Mouse (Mus musculus) urinary bladder, postnatal 10 days (tissue): ENCODE measurements around the gene Ccdc106.

Source experiments
- DNase-seq: peaks from one replicate; pipeline ENCODE4 v3.0.0; 2022; ENCODE audit warnings: low spot score

Ccdc106 gene

DNA sequence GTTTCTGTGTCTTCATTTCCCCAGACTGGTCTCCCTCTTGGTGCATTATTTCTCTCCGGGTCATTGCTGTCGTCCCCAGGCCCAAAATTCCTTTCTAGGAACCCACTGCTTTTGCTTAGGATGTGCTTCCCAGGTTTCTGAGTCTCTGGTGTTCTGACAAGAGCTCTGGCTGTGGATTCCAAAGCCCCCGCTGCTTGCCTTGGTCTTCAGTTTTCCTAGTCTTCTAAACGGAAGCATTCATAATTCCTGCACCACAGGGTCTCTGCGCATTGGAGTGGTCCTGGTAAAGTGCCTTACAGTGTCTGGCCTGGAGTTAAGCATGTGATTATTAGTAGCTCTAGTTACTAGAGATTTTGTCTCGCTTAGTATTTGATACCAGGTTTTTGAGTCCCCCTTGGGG lies 60.5 kb downstream of the Ccdc106 start:
- no peak for DNase-seq

DNA sequence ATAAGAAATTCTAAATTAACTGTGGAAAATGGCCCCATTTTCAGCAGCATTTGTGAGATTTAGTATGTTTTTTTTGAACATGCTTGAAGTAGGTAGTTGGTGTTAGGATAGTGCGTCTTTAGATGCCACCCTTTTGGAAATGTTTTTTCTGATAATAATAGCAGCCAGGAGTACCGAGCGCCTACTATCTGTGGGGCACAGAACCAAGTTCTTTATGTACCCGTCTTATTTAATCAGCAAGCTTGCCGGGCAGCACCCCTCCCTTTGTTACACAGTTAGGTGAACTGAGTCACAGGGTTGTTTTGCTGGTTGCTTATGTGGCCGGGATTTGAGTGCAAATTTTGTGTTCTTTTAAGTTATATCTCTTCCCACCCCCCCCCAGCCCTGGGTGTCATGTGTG lies 60.9 kb downstream of the Ccdc106 start:
- no peak for DNase-seq

DNA sequence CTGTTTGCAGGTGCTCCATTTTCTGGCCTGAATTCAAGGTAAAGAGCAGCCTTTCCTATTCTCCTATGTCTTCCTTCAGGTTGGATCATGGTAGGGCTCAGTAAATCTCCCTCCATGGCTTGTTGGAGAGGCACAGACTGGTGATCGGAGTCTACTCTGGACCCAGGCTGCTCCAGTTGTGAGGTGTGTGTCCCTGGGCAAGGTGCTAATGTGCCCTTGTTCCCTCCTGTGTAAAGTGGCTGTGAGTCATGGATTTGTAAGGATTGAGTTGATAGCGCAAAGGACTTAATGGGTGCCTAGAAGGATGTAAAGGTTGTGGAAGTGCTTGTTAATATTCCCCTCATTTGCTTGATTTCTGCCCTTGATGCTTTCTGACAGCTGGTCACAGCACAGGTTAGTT lies 61.6 kb downstream of the Ccdc106 start:
- no peak for DNase-seq

DNA sequence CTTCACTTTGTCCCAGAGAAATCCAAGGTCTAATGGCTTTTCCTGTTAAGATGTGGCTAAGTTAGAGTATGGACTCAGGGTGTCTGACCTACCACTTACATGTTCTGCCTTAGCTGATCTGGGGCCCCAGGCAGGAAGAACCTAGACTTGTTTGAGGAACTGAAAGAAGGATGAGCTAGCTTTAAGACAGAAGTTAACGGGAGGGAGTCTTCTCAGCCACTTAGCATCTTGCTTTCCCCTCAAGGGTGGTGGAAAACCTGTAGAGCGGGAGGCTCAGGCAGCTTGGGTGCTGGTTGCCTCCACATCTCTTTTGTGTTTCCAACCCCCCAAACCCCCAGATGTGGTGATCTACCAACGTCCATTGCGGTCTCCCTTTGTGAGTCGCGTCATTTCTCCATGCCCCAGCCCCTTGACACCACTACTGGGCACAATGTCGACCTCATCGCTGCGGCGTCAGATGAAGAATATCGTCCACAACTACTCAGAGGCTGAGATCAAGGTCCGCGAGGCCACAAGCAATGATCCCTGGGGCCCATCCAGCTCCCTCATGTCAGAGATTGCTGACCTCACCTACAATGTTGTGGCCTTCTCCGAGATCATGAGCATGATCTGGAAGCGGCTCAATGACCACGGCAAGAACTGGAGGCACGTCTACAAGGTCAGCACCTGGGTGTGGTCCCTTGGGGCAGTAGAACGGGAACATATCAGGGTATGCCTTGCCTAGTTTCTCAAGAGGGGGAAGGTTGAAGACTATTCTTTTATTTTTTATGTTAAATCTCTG lies 63.2 kb downstream of the Ccdc106 start:
- no peak for DNase-seq

DNA sequence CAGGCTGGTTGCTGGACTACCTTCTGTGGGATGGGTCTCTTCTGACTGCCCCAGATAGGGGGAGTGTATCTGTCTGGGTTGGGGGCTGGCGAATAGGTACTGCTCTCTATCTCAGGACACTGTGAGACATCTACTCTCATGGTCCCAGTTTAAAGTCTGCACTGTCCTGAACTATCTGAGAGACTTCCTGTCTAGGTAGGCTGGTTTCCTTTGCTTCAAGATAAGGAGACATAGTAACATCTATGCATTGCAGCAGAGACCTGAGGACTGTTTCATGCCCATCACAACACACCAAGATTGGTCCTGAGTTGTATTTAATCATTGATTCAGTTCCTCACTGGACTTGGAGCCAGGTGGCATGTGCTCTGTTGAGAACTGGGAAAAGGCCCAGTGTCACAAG lies 65.2 kb downstream of the Ccdc106 start:
- DNase-seq, result no peak

DNA sequence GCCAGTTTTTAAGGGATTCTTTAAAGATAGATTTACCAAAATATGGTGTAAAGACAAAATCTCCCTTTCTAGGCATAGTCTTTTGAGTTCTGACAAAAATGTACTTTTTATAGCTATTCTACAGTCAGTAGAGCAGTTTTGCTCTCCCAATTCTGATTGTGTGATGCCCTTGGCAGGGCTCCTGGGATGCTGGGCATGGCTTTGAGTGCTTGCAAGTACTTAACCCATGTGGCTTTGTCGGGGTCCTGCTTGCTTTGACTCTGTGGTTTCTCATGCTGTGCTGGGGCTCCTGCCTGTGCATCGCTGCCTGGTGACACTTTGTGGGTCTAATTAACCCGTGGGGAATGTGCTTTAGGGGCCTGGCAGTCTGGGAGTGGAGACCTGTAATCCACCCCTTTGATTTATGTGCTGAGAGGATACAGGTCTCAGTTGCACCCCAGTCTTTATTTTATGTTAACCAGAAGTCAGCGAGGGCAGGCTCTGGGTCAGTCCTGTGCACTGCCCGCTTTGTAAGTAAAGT lies 66.6 kb downstream of the Ccdc106 start:
- no peak for DNase-seq

DNA sequence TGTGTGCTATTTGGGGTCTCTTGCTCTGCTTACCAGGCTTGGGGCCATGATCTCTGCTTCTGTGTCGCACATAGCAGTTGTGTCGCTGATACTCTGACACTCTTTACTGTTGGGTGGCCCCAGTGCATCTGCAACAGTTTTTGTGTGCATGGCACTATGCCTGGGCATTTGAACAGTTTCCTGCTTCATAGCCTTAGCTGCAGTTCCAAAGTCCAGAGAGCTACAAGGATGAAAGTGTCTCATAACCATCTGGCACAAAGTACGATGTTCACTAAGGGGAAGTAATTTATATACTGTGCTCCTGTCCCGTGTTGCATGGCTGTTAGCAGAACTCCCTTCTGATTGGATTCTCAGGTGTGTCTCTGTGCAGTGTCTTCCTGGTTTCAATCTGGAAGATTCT lies 67.5 kb downstream of the Ccdc106 start:
- no peak for DNase-seq

DNA sequence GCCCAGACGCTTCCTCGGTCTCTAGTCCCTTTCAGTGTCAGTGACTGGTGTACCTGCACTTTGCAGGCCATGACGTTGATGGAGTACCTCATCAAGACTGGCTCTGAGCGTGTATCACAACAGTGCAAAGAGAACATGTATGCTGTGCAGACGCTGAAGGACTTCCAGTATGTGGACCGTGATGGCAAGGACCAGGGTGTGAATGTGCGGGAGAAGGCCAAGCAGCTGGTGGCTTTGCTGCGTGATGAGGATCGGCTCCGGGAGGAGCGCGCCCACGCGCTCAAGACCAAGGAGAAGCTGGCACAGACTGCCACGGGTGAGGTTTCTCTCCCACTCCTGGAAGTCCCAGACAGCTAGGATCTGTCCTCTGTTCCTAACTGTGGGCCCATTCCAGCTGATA lies 69.5 kb downstream of the Ccdc106 start:
- no peak for DNase-seq

DNA sequence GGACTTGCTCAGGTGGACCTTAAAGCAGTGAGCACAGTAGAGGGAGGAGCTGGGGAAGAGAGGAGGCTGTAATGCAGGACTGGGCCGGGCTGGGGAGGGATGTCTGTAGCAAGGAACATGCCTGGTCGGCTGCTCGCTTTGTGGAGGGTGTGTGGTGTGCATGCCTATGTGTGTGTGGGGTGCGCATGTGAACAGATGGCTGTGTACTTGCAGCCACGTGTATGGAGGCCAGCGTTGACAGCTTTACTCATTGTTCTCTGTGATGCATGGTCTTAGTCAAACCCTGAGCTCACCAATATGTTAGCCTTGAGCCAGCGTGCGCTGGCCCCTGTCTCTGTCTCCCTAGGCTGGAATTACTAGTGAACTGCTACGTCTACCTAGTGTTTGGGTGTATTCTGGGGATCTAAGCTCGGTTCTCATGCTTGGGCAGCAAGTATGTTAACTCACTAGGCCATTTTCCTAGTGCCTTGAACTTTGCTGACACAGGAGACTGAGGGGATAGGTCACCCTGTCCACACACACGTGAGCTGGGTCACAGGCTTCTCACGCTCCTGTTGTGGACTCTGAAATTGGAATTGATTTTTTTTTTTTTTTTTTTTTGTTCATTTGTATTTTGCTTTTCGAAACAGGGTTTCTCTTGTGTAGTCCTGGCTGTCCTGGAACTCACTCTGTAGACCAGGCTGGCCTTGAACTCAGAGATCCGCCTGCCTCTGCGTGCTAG lies 70.8 kb downstream of the Ccdc106 start:
- DNase-seq, result no peak

DNA sequence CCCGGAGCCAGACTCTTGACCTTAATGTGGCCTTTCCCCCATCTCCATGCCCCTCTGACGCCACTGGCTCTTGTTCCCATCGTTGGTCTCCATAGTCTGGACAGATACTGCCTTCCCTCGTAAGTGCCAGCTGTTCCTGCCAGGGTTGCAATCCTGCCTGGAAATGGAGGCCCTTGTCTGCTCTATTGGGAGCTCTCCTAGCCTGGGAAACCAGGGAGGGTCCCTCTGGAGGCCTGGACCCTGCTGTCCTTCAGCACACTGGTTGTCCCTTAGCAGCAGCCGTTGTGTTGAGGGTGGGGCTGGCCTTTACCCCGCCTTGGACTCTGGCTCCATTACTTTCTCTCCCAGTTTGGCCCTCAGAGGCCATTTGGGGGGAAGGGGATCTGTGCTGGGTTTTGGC lies 72.0 kb downstream of the Ccdc106 start:
- no peak for DNase-seq

DNA sequence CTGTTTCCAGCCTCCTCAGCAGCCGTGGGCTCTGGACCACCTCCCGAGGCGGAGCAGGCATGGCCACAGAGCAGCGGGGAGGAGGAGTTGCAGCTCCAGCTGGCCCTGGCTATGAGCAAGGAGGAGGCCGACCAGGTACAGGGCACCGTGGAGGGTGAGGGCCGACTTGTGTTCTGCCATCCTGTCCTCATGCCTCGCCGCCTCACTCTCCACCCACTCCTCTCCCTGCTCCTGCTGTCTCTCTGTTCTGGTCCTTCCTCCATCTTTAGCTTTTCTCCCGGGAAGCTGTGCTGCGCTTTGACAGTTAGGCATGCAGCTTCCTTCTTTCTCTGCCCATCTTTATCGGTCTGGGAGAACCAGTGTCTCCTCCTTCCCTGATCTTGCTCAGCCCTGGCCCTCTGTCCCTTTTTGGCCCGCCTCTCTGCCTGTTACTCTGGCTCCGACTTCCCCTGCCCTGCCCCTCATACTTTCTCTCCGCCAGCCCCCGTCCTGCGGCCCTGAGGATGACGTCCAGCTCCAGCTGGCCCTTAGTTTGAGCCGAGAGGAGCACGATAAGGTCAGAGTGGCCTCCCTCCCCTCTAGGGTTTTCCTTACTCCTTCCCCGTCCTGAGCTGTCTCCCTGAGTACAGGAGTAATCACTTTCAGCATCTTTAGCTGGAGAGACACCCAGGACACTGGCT lies 72.6 kb downstream of the Ccdc106 start:
- no peak for DNase-seq

DNA sequence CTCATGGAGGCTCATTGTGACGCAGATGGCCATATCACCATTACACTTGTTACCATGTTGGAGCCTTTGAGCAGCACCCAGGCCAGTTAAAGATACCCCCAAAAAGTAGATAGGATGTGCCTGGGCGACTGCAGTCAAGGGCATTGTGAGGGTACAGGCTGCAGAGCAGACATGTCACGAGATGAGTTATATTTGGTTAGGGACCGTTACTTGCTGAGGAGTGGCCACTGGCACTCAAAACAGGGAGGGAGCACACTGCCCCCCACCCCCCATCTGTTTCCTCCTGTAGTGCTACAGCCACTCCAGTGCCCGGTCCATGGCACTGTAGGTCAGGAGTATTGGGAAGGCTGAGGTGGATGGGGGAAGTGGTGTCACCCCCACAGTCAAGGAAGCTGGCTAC lies 78.4 kb downstream of the Ccdc106 start:
- no peak for DNase-seq

DNA sequence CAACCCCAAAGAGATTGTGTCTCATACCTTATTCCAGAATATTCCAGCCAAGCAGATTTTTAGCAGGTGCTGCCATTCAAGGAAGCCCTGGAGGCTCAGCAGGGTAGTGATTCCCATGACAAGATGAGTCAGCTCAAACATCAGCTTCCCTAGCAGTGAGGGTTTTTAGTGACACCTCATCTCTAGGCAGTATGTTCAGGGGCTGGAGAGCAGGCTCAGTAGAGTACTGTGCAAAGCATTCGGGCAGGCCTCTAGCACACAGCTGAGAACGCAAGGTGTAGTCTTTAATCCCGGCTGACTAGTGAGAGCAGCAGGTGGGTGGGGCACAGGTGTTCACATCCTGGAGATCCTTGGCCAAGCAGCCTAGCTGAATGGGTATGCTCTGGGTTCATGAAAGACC lies 79.4 kb downstream of the Ccdc106 start:
- no peak for DNase-seq

DNA sequence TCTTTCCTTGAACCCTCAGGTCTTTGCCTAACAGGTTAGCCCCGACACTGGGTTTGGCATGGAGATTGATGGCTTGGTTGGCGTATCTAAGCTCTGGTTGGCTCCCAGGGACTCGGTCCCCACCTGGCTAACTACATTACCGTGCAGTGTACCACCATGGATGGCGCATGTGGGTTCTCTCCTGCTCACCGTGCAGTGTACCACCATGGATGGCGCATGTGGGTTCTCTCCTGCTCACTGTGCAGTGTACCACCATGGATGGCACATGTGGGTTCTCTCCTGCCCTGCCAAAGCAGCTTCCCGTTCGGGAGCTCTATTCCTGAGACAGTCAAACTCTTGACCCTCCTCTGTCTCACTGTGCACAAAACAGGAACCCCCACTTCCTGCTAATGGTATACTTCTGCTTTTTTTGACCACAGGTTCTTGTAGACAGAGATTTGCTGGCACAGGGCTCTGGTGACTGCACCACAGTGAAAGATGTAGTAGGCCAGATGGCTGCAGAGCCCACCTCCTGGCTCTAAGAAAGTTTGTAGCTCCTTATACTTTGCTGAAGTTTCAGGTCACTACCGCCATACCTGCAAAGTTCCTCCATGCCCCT lies 80.8 kb downstream of the Ccdc106 start:
- no peak for DNase-seq

DNA sequence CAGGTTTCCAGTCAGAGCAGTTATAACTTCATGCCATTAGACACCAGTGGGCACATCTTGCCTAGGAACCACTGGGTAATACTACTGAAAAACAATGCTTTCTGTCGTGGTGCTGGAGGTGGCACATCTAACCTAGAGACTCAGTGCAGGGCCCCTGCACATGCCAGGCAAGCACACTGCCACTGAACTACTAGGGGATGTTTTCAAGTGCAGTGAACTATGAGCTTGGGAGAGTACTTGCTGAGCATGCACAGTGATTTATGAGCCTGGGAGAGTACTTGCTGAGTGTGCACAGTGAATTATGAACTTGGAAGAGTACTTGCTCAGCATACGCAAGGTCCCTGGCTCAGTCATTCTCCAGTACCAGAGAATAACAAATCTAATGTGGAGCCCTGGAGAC lies 82.2 kb downstream of the Ccdc106 start:
- no peak for DNase-seq

DNA sequence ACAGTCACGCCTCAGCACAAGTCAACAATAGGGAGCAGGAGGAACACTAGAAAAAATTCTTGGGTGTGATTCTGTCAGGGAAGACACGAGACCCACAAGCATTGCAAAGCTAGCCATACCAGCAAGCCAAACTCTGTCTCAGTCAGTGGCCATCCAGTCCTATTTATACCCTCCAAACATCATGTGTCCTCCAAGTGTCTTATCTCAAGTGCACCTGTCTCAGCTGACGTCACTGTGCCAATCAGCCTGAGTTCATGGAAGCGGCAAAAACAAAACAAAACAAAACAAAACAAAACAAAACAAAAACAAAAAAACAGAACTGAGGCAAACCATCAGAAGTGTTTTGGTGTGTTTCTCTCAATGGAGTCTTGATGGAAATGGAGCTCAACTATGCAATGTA lies 87.9 kb downstream of the Ccdc106 start:
- DNase-seq, result no peak

DNA sequence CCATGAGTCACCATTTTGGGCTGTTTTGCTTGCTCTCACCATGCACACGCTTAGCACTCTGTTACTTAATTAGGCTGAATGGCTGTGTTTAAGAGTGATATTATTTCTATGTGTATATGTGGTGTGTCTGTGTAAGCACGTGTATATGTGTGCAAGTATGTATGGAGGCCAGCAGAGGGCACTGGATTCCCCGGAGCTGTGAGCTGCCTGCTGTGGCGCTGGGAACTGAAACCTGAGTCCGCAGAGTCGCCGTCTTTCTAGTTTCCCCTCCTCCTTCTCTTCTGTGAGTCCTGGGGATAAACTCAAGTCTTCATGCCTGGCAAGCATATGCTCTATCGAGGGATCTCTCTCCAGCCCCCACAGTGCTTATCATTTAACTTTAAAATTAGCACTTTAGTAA lies 88.9 kb downstream of the Ccdc106 start:
- no peak for DNase-seq
